Mouse (Mus musculus): ENCODE data around the gene Ssh3.

Gene Ssh3

GRCm38 (mm10) chr19:4216041-4216685 is 52.8 kb downstream of the Ssh3 start:
- DNase-seq (ENCODE audit: low read depth, low spot score), result peak; percentile 8

GRCm38 (mm10) chr19:4215451-4215840 is 53.5 kb downstream of the Ssh3 start:
- no peak for DNase-seq (ENCODE audit: low read depth, low spot score)

DNA sequence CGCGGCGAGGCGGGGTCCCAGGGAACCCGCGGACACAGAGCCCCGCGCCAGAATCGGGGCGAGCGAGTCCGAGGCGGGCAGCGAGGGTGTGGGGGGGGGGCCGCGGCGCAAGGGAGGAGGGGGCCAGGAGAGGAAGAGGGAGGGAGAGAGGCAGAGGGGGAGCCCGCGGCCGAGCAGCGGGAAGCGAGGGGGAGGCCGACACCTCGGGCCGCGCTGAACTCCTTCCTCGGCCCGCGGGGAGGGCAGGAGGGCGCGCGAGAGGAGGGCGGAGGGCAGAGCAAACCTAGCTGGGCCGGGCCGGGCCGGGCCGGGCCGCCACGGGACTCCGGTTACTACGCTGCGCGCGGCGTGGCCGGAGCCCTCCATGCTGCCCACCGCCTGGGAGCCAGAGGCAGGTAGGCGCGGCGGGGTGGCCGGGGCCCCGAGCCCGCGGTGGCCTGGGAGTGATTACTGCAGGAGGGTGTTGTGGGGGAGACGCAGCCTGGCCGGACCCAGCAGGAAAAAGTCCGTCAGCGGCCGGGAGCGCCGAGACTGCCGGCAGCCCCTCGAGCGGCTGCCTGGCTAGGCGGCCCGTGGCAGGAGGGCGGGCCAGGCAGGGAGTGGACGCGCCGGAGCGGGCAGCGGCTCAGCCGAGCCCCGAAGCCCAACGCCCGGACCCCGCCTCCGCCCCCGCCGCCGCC is 54.1 kb downstream of the Ssh3 start:
- DNase-seq (ENCODE audit: low read depth, low spot score), result peak; percentile 58

- peak; percentile 92 for DNase-seq (ENCODE audit: low read depth, low spot score)
Observed at GRCm38 (mm10) chr19:4214071-4214770, 54.8 kb downstream of the Ssh3 start, which contains the start of the genes Clcf1 and AC109138.7. Gene Clcf1 (plus strand): TSS chr19:4214238. Gene AC109138.7 (plus strand): TSS chr19:4214357.

DNA sequence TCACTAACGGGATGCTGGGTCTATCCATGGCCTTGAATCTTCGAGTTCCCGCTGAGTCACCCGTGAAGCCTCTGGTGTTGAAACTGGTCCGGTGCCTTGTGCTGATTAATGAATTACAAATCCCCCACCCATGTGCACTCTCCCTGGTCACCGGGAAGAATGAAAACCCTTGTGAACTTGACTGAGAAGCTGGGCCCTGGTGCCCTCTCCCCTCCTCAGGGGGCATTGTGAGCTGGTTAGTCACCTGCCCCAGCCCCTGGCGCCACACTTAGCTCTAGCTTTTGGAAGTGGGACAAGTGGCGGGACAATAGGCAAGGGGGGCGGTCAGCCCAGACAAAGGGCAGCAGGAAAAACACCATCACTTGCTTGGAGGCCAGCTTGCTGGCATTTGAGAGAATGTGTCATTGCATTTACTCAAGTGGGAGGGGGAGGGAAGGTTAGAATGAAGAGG is 55.4 kb downstream of the Ssh3 start:
- peak; percentile 33 for DNase-seq (ENCODE audit: low read depth, low spot score)

GRCm38 (mm10) chr19:4211891-4212588 is 56.9 kb downstream of the Ssh3 start:
- peak; percentile 7 for DNase-seq (ENCODE audit: low read depth, low spot score)
